Mouse (Mus musculus): ENCODE data around the gene Gpr149.
A peak's percentile ranks its signal among the peaks of the same experiment; 100 is the strongest.

Gpr149 gene

DNA sequence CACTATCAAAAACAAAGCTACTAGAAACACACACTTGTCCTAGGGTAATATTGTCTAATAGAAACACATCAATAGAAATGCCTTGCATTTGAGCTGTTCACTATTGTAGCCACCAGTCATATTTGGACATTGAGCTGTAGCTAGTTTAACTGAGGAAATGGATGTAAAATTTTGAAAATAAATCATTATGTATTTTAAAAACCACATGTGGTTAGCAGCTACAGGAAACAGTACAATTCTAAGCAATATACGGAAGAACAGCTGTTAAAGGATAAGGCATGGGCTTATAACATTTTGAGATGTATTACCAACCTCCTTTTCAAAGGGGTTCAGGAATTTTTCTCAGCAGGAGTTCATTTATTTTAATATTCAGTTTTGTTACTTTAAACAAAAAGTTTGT, 19.9 kb downstream of the Gpr149 start:
- H3K4me1 ChIP-seq (replicated peaks; ENCODE audit: low read depth, low read length) = no peaks in the 10 kb centered on the region

DNA sequence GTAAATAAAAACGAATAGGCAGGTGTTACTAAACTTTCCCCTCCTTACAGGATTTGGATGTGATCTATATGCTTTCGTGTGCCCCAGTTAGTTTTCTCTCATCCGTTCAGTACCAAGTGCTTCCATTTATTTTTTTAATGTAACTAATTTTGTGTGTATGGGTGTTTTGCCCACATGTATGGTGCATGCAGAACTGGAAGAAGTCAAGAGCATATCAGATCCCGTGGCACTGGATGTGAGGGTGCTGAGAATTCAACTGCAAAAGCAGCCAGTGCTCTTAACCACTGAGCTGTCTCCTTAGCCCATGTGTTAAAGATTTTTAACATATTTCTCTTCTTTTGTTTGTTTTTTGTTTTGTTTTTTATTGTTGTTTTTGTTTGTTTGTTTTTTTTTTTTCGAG, 77.3 kb downstream of the Gpr149 start:
- Histone ChIP-seq H3K36me3 (ENCODE audit: insufficient read depth, low read length) (no peaks in the 10 kb centered on the region), H3K9me3 (ENCODE audit: low read length) (peaks cover 30% of the 10 kb centered on the region), H3K4me1 (replicated peaks; ENCODE audit: low read depth, low read length) (no peaks in the 10 kb centered on the region; the same call in none of the 2 replicates), H3K4me3 (replicated peaks; ENCODE audit: low read length) (no peak overlapping the region), H3K27me3 (ENCODE audit: insufficient read depth, low read length) (no peaks in the 10 kb centered on the region)
- TF ChIP-seq POU5F1 (IDR thresholded peaks at IDR 0.05; ENCODE audit: borderline replicate concordance, low read length) (no peak), NANOG (IDR thresholded peaks at IDR 0.05; ENCODE audit: borderline replicate concordance, low read length) (no peak), CTCF (conservative IDR thresholded peaks at IDR 0.05; ENCODE audit: low read length) (no peak)

More for the DNA sequence above, 19.9 kb downstream of the Gpr149 start:
- no peak overlapping the region for H3K4me3 ChIP-seq (replicated peaks; ENCODE audit: low read length)
- no peaks in the 10 kb centered on the region for H3K9me3 ChIP-seq (ENCODE audit: low read length)
- H3K36me3 ChIP-seq (ENCODE audit: insufficient read depth, low read length) = no peaks in the 10 kb centered on the region
- H3K27me3 ChIP-seq (ENCODE audit: insufficient read depth, low read length) = no peaks in the 10 kb centered on the region
- TF ChIP-seq POU5F1 (IDR thresholded peaks at IDR 0.05; ENCODE audit: borderline replicate concordance, low read length) (no peak), CTCF (conservative IDR thresholded peaks at IDR 0.05; ENCODE audit: low read length) (no peak), NANOG (IDR thresholded peaks at IDR 0.05; ENCODE audit: borderline replicate concordance, low read length) (no peak)

DNA sequence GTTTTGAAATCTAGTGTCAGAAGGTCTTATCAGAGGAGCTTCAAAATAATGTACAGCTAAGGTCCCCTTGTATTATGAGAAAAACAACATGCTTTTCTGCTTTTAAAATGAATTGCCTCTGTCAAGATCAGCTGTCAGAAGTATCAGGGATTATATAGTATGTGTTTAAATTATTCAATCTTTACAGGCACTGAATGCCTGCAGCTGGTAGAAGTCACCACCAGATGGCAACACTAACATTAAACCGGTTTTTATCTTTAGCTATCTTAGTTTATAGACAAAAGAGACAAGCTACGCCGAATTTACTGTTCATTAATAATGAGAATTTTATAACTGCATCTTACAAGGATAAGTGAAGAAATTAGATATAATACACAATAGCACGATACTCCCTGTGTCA, 77.8 kb downstream of the Gpr149 start:
- H3K4me1 ChIP-seq (replicated peaks; ENCODE audit: low read depth, low read length) = no peaks in the 10 kb centered on the region; the same call in none of the 2 replicates
- peaks cover 30% of the 10 kb centered on the region for H3K9me3 ChIP-seq (ENCODE audit: low read length)
- H3K36me3 ChIP-seq (ENCODE audit: insufficient read depth, low read length) = no peaks in the 10 kb centered on the region
- no peaks in the 10 kb centered on the region for H3K27me3 ChIP-seq (ENCODE audit: insufficient read depth, low read length)
- no peak for TF ChIP-seq POU5F1 (IDR thresholded peaks at IDR 0.05; ENCODE audit: borderline replicate concordance, low read length)
- no peak for TF ChIP-seq NANOG (IDR thresholded peaks at IDR 0.05; ENCODE audit: borderline replicate concordance, low read length)
- TF ChIP-seq CTCF (conservative IDR thresholded peaks at IDR 0.05; ENCODE audit: low read length) = peak; percentile 52
- no peak overlapping the region for H3K4me3 ChIP-seq (replicated peaks; ENCODE audit: low read length)

DNA sequence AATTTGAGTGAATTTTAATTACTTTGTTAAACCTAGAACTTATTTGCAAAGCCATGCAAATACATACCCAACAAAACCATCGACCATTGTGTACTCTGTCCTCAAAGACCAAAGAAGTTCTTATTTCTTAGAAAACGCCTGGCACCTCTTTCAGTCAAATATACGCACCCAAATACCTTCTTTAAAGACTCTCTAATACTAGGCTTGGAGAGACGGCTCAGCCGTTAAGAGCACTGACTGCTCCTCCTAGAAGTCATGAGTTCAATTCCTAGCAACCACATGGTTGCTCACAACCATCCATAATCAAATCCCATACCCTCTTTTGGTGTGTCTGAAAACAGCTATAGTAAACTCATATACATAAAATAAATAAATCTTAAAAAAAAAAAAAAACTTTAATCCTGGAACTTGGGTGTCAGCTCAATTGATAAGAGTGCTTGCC, 97.7 kb downstream of the Gpr149 start:
- peak overlapping the region; percentile 91 for H3K4me3 ChIP-seq (replicated peaks; ENCODE audit: low read length)
- TF ChIP-seq CTCF (conservative IDR thresholded peaks at IDR 0.05; ENCODE audit: low read length) (no peak), POU5F1 (IDR thresholded peaks at IDR 0.05; ENCODE audit: borderline replicate concordance, low read length) (no peak), NANOG (IDR thresholded peaks at IDR 0.05; ENCODE audit: borderline replicate concordance, low read length) (no peak)
- peaks cover 15% of the 10 kb centered on the region for H3K4me1 ChIP-seq (replicated peaks; ENCODE audit: low read depth, low read length)
- peaks cover 4% of the 10 kb centered on the region; the same call in 1 of the 2 replicates for H3K9me3 ChIP-seq (ENCODE audit: low read length)
- H3K36me3 ChIP-seq (ENCODE audit: insufficient read depth, low read length) = peaks cover 4% of the 10 kb centered on the region
- no peaks in the 10 kb centered on the region for H3K27me3 ChIP-seq (ENCODE audit: insufficient read depth, low read length)

DNA sequence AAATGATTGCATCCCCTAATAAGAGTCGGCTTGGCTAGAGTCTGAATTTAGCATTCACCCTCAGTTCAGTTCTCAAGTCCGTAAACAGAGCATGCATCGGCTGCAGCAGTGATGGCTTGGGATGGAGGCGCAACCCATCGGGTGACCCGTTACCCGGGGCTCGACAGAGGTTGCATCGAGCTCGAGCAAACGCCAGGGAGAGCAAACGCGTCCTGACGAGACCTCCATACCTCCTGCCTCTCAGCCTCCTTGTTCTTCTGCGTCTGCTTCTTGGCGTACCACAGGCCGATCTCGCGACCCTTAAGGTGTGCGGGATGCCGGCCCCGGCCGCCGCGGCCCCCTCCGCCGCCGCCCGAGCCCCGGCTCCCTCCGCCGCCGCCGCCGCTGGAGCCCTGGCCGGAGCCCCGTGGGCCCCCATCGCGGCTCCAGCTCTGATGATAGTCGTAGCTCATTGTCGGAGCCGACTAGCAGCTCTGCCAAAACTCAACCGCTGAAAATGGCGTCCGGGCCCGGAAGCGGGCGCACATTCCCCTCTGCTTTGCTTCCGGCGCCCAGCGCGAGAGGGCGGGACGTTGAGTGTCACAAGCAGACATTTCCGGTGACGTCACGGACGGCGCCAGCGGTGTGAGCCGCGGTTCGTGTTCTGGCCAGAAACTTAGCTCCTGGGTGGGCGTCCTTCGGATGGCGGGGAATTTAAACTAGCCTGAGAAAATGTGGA, 98.3 kb downstream of the Gpr149 start, which contains the start of gene Dhx36:
Dhx36 (minus strand) TSS at position 517 of the 718 bp plus-strand sequence.
- peaks cover 4% of the 10 kb centered on the region; the same call in 1 of the 2 replicates for H3K9me3 ChIP-seq (ENCODE audit: low read length)
- H3K36me3 ChIP-seq (ENCODE audit: insufficient read depth, low read length) = peaks cover 10% of the 10 kb centered on the region
- TF ChIP-seq CTCF (conservative IDR thresholded peaks at IDR 0.05; ENCODE audit: low read length) (no peak), NANOG (IDR thresholded peaks at IDR 0.05; ENCODE audit: borderline replicate concordance, low read length) (no peak), POU5F1 (IDR thresholded peaks at IDR 0.05; ENCODE audit: borderline replicate concordance, low read length) (no peak)
- H3K4me3 ChIP-seq (replicated peaks; ENCODE audit: low read length) = peak within 1 kb of the TSS; percentile 91
- no peaks in the 10 kb centered on the region for H3K27me3 ChIP-seq (ENCODE audit: insufficient read depth, low read length)
- H3K4me1 ChIP-seq (replicated peaks; ENCODE audit: low read depth, low read length) = peaks cover 15% of the 10 kb centered on the region

DNA sequence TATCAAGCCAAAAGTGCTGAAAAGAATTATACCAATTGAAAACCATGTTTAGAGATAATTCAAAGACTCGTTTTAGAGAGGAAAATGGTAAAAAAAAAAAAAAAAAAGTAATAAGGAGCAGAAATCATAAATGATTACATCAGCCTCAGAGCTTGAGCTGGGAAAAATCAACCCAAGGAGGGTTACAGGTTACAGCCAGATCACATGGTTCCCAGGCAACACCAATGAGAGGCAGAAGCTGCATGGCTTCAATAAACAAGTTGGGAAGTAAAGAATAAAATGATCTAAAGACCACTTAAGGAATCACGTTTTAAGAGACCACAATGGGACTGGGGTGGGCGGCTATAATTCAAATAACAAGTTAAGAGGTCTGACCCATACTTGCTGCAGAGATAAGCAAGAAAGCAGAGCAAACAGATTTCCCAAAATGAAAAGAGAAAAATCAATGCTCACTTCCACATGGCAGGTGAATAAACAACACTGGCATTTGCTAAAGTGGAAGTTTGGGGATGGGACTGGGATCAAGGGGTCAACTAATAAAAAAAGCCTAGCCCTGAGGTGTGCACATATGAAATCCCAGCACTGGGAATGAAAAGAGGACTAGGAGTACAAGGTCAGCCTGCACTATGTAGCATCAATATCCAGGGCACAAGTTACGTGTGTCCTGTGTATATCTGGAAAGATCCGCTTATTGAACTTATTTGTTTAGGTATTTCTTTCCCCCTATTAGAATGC, 99.6 kb downstream of the Gpr149 start:
- Histone ChIP-seq H3K27me3 (ENCODE audit: insufficient read depth, low read length) (no peaks in the 10 kb centered on the region), H3K4me1 (replicated peaks; ENCODE audit: low read depth, low read length) (peaks cover 15% of the 10 kb centered on the region), H3K9me3 (ENCODE audit: low read length) (peaks cover 4% of the 10 kb centered on the region; the same call in 1 of the 2 replicates), H3K4me3 (replicated peaks; ENCODE audit: low read length) (peak overlapping the region; percentile 91), H3K36me3 (ENCODE audit: insufficient read depth, low read length) (peaks cover 23% of the 10 kb centered on the region)
- no peak for TF ChIP-seq POU5F1 (IDR thresholded peaks at IDR 0.05; ENCODE audit: borderline replicate concordance, low read length)
- no peak for TF ChIP-seq CTCF (conservative IDR thresholded peaks at IDR 0.05; ENCODE audit: low read length)
- no peak for TF ChIP-seq NANOG (IDR thresholded peaks at IDR 0.05; ENCODE audit: borderline replicate concordance, low read length)

DNA sequence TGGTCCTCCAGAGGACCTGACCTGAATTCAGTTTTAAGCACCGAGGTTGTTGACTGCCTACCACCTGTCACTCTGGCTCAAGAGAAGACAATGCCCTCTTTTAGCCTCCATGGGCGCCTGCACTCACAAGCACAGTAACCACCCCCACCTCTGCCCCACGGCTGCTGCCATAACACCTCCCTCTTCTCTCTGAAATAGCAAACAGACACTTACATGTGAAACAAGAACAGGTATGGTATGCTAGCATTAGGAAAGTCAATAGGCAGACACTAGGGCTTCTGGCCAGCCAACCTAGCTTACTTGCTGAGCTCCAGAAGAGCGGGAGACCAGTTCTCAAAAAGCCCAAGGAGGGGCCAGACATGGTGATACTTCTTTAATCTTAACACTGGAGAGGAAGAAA, 105.6 kb downstream of the Gpr149 start:
- peaks cover under 1% of the 10 kb centered on the region; the same call in 1 of the 2 replicates for H3K4me1 ChIP-seq (replicated peaks; ENCODE audit: low read depth, low read length)
- TF ChIP-seq NANOG (IDR thresholded peaks at IDR 0.05; ENCODE audit: borderline replicate concordance, low read length) (no peak), POU5F1 (IDR thresholded peaks at IDR 0.05; ENCODE audit: borderline replicate concordance, low read length) (no peak), CTCF (conservative IDR thresholded peaks at IDR 0.05; ENCODE audit: low read length) (no peak)
- H3K27me3 ChIP-seq (ENCODE audit: insufficient read depth, low read length) = no peaks in the 10 kb centered on the region
- H3K4me3 ChIP-seq (replicated peaks; ENCODE audit: low read length) = no peak overlapping the region
- H3K36me3 ChIP-seq (ENCODE audit: insufficient read depth, low read length) = peaks cover 72% of the 10 kb centered on the region
- no peaks in the 10 kb centered on the region for H3K9me3 ChIP-seq (ENCODE audit: low read length)

DNA sequence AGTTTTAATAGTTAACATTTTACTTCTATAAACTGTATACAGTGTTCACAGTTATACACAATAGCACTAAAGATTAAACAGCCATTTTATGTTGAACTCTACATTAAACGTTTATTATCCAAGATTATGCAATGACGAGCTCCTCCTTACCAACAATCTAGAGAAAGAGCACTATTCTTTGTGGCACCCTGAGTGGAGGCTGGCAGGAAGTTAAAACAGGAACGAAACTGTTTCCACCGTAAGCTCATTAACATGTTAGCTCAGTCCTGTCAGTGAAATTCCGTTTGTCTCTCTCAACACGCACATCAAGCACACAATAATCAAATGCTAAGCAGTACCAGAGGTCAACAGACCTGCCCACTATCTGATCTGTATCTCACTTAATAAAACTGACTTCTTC, 112.4 kb downstream of the Gpr149 start:
- Histone ChIP-seq H3K9me3 (ENCODE audit: low read length) (no peaks in the 10 kb centered on the region), H3K27me3 (ENCODE audit: insufficient read depth, low read length) (no peaks in the 10 kb centered on the region), H3K4me1 (replicated peaks; ENCODE audit: low read depth, low read length) (no peaks in the 10 kb centered on the region), H3K36me3 (ENCODE audit: insufficient read depth, low read length) (peaks cover 89% of the 10 kb centered on the region), H3K4me3 (replicated peaks; ENCODE audit: low read length) (no peak overlapping the region)
- TF ChIP-seq CTCF (conservative IDR thresholded peaks at IDR 0.05; ENCODE audit: low read length) (no peak), NANOG (IDR thresholded peaks at IDR 0.05; ENCODE audit: borderline replicate concordance, low read length) (no peak), POU5F1 (IDR thresholded peaks at IDR 0.05; ENCODE audit: borderline replicate concordance, low read length) (no peak)
